Mouse (Mus musculus): ENCODE results near the gene Sdhc. TPM values are rescaled to one million over a fixed set of nuclear protein-coding genes. Genes with fewer than 3 reads are reported as not detected.

Sdhc gene
- 16.3 and 16.9 TPM in 2 replicates for total RNA-seq (2017)

DNA sequence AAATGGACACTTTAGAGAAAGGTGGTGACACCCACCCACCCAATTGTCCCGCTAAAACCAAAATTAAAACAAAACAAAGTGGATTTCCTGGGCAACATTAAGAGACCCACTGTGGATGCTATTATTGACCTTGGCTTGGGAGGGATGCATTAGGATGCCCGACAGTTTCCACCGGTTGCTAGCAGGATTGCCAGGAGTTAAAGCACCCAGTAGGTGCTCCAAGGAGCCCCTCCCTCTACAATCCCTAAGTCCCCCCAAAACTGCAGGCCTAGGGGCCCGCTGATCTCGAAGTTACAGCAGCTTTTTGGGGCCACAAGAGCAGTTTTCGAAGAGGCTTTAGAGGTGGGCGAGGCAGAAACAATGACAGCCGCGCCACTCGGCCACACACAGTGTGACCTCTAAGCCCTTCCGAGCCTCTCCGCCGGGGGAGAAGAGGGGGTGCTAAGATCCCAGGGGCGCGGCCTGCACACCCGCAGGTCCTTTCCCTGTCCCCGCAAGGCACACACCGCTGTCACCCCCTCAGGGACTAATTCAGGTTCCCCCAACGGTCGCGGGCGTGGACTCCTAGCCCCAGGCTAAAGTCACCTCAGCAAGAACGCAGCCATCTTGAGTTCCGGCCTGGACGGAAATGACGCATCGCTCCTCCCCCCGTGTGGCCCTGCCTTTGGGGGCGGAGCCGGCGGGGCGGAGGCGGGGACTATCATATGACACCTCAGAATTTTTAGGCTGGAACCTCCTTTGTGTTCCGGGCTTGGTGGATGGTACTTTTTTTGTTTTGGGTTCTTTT is at the start of gene Sdhc, which contains the start of gene Mpz:
Gene Sdhc (minus strand): TSS at position 630 of the 787 bp plus-strand sequence.
Gene Mpz (plus strand): TSS at position 738 of the 787 bp plus-strand sequence.
- peak; percentile 99 for ATAC-seq (ENCODE audit: extremely low read depth, insufficient number of reproducible peaks, low FRiP score, poor library complexity, severe bottlenecking)

DNA sequence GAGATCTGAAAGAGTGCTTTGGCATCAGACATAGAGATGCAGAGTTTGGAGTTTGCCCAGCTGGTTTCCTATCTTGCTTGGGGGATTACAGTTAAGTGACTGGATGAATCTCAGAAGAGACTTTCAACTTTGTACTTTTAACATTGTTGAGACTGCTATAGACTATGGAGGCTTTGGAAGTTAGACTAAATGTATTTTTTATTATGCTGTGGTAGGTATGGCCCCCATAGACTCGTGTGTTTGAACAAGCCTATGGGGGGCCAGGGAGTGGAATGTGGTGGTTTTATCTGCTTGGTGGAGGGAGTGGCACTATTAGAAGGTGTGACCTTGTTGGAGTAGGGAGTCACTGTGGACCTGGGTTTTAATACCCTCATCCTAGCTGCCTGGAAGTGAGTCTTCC is 49.1 kb upstream of the Sdhc start:
- ATAC-seq (ENCODE audit: extremely low read depth, insufficient number of reproducible peaks, low FRiP score, poor library complexity, severe bottlenecking), result no peak

DNA sequence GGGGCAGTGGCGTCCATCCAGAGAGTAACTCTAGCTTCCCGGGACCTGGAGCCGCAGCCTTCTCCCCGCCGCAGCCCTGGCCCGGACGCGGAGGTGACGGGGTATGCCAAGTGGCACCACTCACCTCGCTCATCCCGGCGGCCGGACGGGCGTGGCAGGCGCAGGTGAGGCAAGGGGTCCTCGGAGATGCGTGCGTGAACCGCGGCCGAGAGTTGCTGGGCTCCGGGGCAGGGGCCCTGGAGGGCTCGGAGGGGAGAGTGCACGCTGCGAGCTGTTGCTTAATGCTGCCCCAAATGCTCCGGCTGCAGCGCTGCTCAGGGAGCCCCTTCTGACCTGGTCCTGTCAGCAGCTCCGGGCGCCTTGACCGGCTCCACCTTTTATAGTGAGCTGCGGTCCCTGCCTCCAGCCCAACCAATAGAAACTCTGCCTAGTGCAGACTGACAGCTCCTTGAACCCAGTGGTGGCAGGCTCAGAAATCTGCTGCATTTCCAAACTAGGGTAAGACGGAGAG is 45.5 kb upstream of the Sdhc start, which contains the start of gene Pcp4l1:
Gene Pcp4l1 (minus strand): TSS at position 382 of the 511 bp plus-strand sequence.
- ATAC-seq (ENCODE audit: extremely low read depth, insufficient number of reproducible peaks, low FRiP score, poor library complexity, severe bottlenecking), result no peak

DNA sequence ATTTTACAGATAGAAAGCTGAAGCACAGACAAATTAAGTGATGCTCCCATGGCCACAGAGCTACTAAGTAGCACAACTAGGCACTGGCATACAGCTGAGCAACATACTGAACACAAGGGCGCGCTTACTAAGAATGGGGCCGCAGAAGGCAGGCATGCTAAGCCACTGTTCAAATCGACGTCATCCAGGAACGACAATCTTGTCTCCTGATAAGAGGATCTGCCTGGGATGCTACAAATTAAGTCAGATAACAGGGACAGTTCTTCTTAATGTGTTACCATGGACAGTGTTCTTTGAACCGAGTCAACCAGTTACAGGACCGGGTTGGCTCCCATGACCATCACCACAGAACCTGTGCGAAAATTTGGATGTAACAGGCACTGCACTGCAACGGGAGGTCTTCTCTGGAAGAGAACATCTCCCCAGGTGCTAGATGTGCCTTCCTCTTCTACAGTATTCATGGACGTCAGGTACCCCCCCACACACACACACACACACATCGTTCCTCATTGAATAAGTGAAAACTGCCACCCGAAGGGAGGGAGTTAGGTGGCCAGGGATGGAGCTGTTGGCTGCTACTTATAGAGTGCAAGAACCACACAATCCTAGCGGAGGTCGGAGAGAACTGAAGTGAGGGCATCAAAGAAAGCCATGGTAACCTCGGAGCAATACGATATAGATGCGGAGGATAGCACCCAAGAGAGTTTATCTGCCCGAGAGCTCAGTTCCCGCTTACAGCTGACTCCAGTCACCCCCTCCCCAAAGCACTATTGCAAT is 44.8 kb upstream of the Sdhc start:
- ATAC-seq (ENCODE audit: extremely low read depth, insufficient number of reproducible peaks, low FRiP score, poor library complexity, severe bottlenecking), result 0 out of 2 replicates have a peak, but pooled peaks have one; percentile 1

DNA sequence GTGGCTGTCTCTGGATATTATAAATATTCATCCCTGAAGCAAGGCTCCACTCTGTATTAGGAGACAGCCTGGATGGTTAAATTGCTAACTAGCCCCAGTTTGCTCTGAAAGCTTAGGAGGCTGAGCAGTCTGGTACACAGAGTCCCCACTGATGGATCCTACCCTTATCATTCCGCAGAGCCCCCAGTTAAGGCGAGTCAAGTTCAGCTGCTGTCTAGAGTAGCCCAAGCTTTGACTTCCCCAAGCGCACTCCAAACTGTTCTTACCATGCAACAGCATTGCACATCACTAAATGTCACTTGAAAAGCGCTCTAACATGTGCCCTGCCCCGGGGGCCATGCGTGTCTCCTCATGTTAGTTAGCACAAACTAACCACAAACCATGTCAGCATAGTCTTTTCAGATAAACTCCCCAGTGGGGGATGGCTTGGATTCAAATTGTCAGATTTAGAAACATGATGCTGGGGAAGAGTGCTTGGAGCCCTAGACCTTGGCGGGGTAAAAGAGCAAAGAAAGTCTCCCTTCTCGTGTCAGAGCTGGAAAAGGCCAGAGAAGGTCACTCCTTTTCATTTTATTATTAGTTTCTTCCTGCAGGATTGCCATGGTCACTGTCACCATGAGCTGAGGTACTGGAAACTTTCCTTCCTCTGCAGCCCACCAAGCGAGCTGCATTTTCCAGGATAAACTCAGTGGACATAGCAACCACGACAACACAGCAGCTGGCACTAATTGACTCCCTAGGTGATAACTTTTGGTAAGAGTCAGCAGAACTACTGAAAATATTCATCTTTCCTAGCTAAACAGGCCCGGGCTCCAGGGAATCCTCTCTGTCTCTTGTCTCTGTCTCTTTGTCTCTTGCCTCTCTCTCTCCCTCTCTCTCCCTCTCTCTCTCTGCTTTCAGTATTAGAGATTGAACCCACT is 43.8 kb upstream of the Sdhc start:
- ATAC-seq (ENCODE audit: extremely low read depth, insufficient number of reproducible peaks, low FRiP score, poor library complexity, severe bottlenecking), result no peak

DNA sequence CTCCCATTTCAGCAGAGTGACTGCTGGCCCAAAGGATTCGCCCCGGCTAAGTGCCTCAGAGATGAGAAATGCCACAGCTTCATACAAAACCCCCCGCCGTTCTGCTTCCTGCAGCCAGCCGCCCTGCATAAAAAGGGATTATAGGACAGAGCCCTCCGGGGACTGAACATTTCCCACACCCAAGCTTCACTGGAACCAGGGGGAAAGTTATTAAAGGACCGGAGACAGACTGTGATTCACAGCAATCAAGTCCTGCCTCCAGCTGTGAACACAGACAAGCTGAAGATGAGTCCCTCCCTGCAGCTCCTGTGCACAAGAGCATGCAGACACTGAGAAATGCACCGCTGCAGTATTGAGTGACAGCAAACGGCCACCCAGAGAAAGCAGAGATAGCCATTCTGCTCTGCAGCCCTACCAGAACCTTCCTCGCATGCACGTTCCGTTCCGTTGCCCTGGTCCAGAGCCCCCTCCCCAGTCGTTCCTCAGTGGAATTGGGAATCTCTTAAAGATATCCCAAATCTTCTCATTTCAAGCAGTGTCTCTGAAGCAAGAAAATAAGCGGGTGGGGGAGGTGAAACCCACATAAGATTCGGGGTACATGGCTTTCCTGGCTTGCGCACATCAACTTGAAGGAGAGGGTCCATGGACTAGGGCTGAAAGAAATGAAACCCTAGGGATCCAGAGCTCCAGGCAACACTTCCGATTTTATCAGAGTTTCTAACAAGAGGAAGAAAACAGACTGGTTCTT is 42.9 kb upstream of the Sdhc start:
- no peak for ATAC-seq (ENCODE audit: extremely low read depth, insufficient number of reproducible peaks, low FRiP score, poor library complexity, severe bottlenecking)

DNA sequence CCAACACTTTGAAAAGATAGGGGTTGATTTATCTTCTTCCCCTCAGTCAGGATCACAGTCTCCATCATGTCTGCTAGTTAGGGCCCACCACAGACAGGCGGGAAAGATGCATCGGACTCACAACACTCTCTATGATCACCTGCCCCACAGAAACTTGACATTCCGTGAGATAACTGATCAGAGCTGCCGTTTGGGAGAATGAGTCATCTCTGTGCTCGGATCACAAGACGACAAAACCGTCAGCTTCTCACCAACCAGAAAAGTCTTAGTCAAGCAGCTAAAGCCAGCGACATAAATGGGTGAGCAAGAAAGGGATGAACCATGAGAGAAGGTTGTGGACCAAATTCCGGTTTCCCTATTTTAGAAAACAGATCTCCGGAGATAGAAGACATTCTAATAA is 41.9 kb upstream of the Sdhc start:
- ATAC-seq (ENCODE audit: extremely low read depth, insufficient number of reproducible peaks, low FRiP score, poor library complexity, severe bottlenecking), result no peak

DNA sequence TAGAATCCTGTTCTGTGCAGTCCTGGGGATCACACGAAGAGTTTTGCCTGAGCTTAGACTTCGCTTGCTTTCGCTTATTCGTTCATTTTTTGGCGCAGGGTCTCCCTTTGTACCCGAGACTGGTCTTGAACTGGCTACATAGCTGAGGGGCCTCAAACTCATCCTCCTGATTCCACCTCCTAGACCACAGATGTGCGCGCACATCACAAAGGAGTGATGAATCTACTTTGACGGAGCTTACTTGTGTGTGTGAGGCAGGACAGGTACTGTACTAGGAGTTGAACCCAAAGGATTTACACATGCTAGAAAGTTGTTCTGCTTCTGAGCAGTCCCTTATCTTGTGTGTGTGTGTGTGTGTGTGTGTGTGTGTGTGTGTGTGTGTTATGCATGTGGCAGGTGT is 40.4 kb upstream of the Sdhc start:
- no peak for ATAC-seq (ENCODE audit: extremely low read depth, insufficient number of reproducible peaks, low FRiP score, poor library complexity, severe bottlenecking)

DNA sequence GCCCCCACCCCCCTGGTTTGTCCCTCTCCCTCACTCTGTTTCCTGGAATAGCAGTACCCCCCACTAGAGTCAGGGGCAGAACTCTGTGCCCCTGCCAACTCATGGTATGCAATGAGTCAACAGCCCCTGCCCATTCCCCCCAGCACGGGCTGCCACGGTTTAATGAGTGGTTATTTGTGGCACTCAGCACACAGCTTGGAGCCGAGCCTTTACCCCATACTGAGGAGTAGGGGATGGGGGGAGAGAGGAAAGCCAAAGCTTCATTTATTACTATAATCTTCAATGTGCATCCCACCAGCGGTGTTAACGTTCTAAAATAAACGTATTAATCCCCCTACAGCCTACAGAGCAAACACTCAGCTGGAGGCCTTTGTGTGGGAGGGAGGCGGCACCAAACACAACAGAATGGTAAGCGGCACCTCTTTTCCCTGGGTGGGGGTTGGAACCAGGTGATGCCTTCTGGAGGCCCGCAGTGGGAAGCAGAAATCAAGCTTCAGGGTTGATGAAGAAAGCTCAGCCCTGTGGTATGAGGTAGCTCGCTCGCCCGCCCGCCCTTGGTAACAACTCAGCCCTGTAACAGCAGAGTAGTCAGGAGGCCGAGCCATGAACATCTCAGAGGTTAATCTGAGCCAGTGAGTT is 39.2 kb upstream of the Sdhc start:
- no peak for ATAC-seq (ENCODE audit: extremely low read depth, insufficient number of reproducible peaks, low FRiP score, poor library complexity, severe bottlenecking)

DNA sequence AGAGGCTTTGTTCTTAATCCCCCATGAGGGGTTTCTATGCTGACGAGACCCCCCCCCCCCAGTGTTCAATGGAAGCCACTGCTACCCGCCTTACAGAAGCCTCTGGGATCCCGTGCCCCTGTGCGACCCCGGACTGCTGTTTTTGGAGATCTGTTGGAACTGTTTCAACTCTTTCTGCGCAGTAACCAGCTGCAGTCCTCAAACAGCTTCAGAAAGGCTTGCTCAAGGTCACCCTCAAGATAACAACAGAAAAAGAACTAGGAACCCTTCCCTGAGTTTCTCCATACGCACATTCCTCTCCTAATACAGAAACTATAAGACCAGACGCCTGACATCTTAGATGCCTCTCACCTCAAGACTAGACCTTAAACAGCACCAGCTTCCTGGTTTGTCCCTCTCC is 38.6 kb upstream of the Sdhc start:
- ATAC-seq (ENCODE audit: extremely low read depth, insufficient number of reproducible peaks, low FRiP score, poor library complexity, severe bottlenecking), result no peak

DNA sequence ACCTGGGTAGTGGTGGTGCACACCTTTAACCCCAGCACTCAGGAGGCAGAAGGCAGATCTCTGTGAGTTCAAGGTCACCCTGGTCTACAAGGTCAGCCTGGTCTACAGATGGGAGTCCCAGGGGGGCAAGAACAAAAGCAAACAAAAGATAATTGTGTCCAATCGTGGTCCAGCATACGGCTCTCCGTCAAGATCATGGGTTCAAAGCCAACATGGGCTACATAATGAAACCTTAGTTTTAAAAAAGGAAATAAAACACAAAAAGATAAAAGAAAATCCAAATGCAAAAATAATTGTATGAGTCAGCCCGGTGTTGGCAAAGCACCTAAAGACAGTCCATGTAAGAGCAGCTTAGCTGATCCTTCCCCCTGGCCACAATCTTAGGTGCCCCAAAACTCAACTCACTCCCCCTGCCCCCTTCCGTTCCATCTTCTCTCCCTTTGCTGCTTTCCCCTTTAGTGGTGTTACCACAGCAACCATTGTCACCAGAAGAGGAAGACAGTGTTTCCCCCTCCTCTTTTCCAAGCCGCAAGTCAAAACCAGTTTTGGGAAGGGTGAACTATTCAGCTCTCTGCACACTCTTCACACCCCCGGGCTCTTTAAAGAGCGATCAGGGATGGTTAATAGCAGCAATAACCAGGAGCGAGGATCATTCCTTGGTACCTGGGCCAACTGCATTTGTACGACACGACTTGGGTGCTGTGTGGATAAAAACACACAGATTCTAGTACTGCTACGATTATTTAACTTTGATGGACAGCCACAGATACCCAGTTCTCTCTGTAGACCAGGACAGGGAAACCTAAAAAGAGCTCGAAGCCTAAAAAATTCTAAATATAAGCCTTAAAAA is 37.7 kb upstream of the Sdhc start:
- no peak for ATAC-seq (ENCODE audit: extremely low read depth, insufficient number of reproducible peaks, low FRiP score, poor library complexity, severe bottlenecking)

DNA sequence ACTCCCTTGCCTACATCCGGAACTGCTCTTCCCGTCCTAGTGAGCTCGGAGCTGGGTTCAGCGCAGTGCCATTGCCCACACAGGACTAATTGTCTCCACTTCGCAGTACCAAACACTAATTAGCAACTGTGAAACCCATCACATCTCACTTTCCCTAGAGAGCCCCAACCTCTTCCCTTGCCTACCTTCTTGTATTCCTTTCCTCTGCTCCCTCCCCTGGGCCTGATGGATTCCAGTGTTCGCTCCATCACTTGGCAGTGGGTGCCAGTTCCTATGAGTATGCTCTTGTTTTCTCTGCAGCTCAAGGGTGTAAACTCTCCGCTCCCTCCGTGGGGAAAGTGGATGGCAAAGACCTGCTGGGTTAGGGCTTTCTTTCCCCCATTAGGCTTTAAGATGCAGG is 35.3 kb upstream of the Sdhc start:
- no peak for ATAC-seq (ENCODE audit: extremely low read depth, insufficient number of reproducible peaks, low FRiP score, poor library complexity, severe bottlenecking)

DNA sequence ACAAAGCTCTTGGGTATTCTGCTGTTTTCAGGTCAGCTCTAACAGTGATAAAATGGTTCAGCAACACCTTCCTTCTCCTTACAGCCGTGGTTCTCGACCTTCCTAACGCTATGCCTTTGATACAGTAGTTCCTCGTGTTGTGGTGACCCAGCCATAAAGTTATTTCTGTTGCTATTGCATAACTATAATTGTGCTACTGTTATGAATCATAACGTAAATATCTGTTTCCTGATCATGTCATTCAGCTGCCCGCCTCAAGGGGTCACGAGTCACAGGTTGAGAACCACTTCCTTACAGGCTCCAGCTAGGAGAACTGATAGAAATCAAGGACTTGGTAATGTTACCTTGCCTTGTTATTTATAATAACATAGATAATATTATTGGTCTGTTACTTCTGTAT is 33.9 kb upstream of the Sdhc start:
- ATAC-seq (ENCODE audit: extremely low read depth, insufficient number of reproducible peaks, low FRiP score, poor library complexity, severe bottlenecking), result peak; percentile 71

DNA sequence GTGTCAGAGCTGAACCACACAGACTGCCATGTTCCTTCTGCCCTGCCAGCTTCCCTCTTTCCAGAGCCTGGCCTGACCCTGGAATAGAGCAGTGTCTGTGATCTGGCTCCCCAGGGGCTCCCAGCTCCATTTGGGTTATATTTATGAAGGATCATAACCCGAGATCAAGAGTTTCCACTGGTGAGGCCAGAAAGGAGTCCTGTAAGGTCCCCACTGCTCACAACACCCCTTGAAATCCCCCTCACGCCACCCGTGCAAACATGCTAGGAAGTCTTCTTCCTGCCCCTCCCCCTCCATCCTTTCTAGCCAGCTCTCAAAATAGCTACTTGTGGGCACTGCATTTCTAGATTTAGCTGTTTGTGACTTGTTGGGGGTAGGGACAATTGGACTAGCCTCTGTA is 33.2 kb upstream of the Sdhc start:
- ATAC-seq (ENCODE audit: extremely low read depth, insufficient number of reproducible peaks, low FRiP score, poor library complexity, severe bottlenecking), result no peak

DNA sequence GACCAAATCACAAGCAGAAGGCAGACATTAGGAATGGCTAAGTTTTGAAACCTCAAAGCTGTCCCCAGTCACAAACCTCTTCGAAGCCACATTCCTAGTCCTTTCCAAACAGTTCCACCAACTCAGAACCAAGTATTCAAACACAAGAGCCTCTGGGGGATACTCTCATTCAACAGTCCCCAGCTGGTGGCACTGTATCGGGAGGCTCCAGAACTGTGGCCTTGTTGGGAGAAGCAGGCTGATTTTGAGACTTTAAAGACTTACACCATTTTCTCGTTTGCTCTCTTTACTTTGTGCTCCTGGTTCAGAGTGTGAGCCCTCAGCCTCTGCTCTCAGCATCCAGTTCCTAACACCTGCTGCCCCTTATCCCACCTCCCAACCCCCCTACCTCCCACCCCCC is 32.6 kb upstream of the Sdhc start:
- ATAC-seq (ENCODE audit: extremely low read depth, insufficient number of reproducible peaks, low FRiP score, poor library complexity, severe bottlenecking), result no peak

DNA sequence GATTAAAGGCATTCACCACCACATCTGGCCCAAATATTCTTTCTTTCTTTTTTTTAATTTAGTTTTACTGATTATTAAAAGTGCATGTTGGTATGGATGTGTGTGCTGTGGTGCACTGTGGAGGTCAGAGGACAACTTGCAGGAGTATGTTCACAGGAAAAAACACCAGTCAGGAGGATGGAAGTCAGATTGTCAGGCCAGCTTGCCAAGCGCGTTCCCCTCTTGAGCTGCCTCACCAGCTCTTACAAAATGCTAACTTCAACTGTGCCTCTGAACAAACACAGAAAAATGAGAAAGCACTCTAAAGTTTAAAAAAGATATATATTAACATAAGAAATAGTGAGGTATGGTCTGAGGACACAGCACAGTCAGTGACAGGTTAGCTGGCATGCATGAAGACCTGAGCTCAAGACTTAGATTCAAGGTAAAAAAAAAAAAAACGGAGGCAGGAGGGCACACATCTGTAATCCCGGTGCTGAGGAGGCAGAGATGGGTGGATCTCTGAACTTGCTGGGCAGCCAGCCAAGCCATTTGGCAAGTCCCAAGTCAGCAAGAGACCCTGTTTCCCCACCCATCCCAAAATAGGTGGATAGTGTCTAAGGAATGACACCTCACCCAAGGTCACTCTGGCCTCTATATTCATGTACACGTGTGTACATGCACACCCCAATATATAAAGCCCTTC is 29.2 kb upstream of the Sdhc start:
- ATAC-seq (ENCODE audit: extremely low read depth, insufficient number of reproducible peaks, low FRiP score, poor library complexity, severe bottlenecking), result no peak

All from neutrophil, adult 5-6 weeks (primary cell).